Mouse (Mus musculus): ENCODE data around the gene Gldc. TPM values are rescaled to one million over a fixed set of nuclear protein-coding genes. Genes with fewer than 3 reads are reported as not detected.

Gene Gldc
- polyA plus RNA-seq (2014; fragmentation: Illumina TruSeq; extraction: RNeasy Lipid Tissue Mini Kit (QIAGEN cat#74804); ENCODE audit: low read depth, low replicate concordance), result 1.4 TPM

DNA sequence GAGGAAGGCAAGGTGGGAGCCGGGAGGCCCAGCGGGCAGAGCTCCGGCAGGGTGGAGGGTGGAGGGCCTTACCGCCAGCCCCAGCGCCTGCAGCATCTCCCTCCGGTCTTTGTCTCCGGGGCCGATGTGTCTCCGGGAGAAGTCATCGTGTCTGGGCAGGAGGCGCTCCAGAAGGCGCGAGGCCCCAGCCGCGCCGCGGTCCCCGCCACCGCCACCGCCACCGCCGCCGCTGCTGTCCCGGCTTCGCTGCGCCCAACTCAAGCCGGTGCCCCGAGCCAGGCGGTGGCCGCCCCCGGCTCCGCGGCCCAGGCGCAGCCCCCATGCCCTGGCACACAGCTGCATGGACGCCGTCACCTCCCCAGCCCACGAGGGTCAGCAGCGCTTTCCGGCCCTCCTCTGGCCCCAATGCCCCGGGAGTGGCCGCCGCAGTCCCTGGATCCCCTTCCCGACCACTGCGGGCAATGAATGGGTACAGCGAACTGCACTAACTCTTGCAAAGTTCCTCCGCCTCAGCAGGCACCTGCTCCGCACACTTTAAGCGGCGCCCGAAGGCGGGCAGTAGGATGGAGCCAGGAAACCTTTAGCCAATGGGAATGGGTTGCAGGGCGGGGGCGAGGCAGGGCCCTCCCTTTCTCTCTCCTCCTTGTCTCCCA lies at the start of gene Gldc:
Gene Gldc (minus strand): TSS at position 511 of the 653 bp plus-strand sequence.

Other genes starting within 250 kb of the Gldc start
- gene Trpd52l3, start 171.6 kb downstream of the Gldc start, polyA plus RNA-seq (2014; fragmentation: Illumina TruSeq; extraction: RNeasy Lipid Tissue Mini Kit (QIAGEN cat#74804); ENCODE audit: low read depth, low replicate concordance), result 136 TPM
- 26.7 TPM for gene Uhrf2, start 144.9 kb downstream of the Gldc start, polyA plus RNA-seq (2014; fragmentation: Illumina TruSeq; extraction: RNeasy Lipid Tissue Mini Kit (QIAGEN cat#74804); ENCODE audit: low read depth, low replicate concordance)
- not detected for gene Mbl2, start 57.5 kb upstream of the Gldc start, polyA plus RNA-seq (2014; fragmentation: Illumina TruSeq; extraction: RNeasy Lipid Tissue Mini Kit (QIAGEN cat#74804); ENCODE audit: low read depth, low replicate concordance)

Data from testis, adult 10 weeks (tissue).